8 mouse cellular contexts compared by ENCODE assay signal in genomic region chr12:8379795-8380521, GRCm38 (mm10).
A peak's percentile ranks its signal among the peaks of the same experiment; 100 is the strongest.
DNase-seq lines count a peak whose midpoint lies in the region; ATAC-seq lines count a peak whose summit lies in the region.

No protein-coding gene starts in this region.

- intact Hi-C loops in gastrocnemius, postnatal 14 days (cut with DNase I; ENCODE audit: low total_unique reads): no loop called here

- peak; percentile 45 for DNase-seq in layer of hippocampus, adult 11-12 months (ENCODE audit: low spot score)
- DNase-seq in layer of hippocampus, postnatal 14 days (ENCODE audit: low spot score in 2 of 2): no peak
- DNase-seq in gastrocnemius, postnatal 14 days: peak; percentile 71
- peak; percentile 98 for DNase-seq in kidney, adult 11 months
- DNase-seq in lung, postnatal 14 days: peak; percentile 87
- DNase-seq in c-Kit-positive CD71-positive TER-119-positive erythroid progenitor cells, embryonic 14.5 days (ENCODE audit: low spot score): no peak
- DNase-seq in frontal cortex, adult 2 months (ENCODE audit: extremely low spot score in 1 of 2, low spot score in 1 of 2): no peak

- no peak for ATAC-seq in erythroid progenitor cell, adult 5-6 weeks (replicated peaks; ENCODE audit: low FRiP score, poor library complexity, severe bottlenecking)

Comparison
In these comparisons a context has a peak if more than half of its experiments do, and no peak if none do; other contexts are left out.
1. DNase-seq: peak in layer of hippocampus, adult 11-12 months (single experiment), gastrocnemius, postnatal 14 days (single experiment), kidney, adult 11 months (single experiment) and lung, postnatal 14 days (single experiment); none in layer of hippocampus, postnatal 14 days (0 of 2), c-Kit-positive CD71-positive TER-119-positive erythroid progenitor cells, embryonic 14.5 days (single experiment) and frontal cortex, adult 2 months (0 of 2).